Mouse (Mus musculus) embryo, embryonic 11.5 days (tissue): ENCODE results near the gene Aox2.

Source experiments
- DNase-seq: peaks from one replicate; pipeline ENCODE4 v3.0.0-alpha.2; 2012; ENCODE audit warnings: low read depth, low spot score

The Aox2 gene

DNA sequence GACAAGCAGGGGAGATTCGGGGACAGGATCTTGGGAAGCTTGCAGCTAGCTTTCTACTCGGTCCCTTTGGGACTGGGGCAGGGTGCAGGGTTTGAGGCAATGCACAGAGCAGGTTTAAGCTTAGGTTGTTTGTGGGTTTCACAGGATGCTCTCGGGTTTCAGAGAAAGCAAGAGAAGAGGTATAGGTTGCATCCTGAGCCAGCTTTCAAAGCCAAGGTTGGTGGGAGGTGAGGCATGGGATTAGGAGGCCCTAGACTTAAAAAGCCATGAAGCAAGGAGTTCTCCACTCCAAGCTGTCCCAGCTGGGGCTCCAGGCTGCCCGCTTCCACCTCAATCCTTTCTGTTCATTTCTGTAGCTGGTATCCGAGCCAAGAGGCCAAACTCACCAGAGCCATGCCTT is at the start of gene Aox2:
Aox2 (plus strand) TSS at position 301 of the 400 bp plus-strand sequence.
- no peak for DNase-seq

DNA sequence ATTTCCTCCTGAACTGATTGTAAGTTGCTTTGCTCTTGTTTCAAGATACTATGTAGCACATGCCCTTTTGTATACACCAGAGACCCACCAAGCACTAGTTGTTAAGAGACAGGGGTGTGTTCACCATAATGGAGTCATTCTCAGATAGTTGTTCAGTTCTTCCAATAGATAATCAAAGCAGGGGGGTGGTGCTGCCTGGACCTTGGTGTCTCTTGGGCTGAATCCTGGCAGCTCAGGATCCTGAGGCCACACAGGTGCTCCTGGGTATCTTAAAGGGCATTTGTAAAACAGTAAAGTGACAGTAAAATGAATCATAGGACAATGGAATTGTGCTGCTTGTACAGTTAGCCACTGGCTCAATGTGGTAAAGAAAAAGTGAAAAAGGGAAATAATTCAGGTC is 49.2 kb upstream of the Aox2 start:
- DNase-seq: no peak

DNA sequence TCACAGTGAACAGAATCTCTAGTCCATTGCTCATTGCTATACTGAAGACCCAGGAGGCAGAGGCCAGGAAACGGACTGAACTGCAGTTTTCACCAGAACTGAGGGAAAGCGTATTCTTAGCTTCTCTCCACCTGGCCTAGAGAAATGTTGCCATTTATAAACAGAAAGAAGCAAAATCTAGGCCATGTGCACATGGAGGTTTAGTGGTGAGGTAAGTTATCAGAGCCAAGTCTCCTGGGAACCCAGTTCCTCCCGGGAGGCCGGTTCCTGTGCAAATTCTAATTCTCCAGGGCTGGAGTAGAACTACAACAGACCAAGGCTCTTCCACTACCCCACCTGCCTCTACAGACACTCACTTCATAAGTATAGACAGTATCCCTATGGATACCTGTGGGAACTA is 48.4 kb upstream of the Aox2 start:
- DNase-seq: no peak

DNA sequence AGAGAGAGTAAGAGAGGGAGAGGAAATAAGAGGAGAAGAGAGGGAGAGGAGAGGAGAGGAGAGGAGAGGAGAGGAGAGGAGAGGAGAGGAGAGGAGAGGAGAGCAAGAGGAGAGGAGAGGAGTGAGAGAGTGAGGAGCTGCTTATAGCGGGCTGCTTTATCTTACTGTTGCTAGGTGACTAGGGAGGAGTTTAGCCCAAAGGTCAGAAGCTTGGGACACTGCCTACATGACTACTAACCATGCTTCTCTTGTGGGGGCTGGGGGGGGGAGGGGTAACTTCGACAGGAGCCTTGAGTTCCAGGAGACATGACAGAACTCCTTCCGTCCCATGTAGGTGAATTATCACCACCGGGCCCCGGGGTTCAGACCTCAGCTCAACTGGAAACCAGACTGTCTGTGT is 47.6 kb upstream of the Aox2 start:
- DNase-seq: no peak

DNA sequence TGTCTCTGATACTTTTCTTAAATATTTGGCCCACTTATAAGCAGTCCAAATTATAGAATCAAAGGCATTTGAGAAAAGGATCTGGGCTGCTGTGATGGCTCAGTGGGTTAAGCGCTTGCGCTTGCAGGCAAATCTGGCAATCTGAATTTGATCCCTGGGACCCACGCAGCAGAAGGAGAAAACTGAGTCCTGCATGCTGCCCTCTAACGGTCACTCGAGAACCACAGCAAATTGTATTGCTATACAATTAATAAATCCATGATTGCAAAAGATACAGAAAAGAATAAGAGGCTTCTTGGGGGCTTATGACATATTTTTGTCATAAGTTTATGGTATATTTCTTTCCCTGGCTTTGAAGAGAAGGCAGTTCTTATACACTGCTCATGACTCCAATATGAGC is 42.7 kb upstream of the Aox2 start:
- DNase-seq: no peak

DNA sequence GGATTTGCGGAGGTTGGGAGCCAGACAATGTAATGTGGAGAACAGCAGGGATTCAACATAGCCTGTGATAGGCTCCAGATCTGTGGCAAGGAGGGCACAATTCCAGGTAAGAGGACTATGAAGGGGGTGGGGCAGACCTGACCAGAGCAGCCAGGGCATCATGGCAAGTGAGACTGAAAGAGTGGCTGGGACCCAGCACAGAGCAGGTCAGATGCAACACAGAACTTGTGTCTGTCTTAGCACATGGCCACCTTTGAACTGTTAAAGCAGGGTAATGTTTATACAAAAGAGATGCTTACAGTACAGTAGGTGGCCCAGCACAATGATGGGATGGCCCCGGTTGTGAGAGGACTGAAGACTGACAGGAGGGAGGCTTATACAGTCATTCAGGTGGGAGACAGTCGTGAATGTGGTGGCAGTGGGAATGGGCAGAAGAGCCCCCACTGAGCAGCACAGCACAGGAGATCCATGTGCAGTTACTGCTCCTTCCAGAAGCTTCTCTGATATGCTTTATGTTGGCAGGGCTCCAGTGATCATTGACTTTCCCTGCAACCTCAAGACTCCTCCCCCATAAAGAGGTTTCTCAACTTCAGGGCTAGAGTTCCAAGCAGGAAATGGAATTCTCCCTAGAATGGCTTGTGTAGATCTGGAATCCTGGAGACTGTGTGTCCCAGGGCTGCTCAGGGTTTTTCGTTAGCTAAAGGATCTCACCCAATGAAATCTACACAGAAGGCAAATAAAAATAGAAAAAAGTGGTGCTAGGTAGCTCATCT is 40.4 kb upstream of the Aox2 start:
- DNase-seq: no peak

DNA sequence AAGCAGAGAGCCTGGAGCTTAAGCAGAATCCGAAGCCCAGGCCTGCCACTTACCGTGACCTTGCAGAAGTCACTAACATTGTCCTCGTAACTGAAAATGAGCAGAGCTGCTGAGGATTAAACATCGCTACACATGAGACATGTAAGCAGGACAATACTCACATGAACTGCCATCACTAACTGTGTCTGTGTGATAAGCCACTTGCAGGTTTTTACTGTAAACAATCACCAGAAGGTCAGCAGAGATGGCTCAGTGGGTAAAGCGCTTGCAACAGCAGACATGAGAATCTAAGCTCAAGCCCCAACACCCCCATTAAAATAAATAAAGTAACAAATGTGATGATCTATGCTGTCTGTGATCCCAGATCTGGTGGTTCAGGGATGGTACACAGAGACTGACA is 39.7 kb upstream of the Aox2 start:
- DNase-seq: no peak

DNA sequence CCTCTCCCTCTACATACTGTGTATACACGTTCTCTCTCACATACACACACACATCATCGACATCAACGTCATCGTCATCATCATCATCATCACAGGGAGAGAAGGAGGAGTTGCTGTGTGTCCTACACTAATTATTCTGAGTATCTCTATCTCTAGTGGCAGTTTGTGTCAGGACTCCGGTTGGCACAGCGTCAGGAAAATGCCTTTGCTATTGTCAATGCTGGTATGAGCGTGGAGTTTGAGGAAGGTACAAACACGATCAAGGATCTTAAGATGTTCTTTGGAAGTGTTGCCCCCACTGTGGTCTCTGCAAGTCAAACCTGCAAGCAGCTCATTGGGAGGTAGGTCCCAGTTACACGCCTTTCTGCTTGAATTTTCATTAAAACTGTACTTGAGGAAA is 39.2 kb upstream of the Aox2 start:
- no peak for DNase-seq

DNA sequence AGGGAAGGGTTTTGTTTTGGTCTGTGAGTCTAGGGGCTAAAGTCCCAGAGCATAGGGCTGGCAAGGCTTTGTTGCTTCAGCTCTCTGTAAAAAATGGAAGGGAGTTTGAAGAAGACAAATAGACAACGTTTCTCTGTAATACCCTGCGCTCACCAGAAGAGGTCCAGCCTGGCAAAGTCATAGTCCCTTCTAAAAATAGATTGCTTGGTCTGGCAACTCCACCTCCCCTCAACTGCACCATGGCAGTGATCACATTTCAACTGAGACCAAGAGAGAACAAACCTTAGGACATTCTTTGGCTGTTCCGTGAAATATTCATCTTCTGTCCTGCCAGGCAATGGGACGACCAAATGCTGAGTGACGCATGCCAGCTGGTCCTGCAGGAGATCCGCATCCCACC is 37.8 kb upstream of the Aox2 start:
- no peak for DNase-seq

DNA sequence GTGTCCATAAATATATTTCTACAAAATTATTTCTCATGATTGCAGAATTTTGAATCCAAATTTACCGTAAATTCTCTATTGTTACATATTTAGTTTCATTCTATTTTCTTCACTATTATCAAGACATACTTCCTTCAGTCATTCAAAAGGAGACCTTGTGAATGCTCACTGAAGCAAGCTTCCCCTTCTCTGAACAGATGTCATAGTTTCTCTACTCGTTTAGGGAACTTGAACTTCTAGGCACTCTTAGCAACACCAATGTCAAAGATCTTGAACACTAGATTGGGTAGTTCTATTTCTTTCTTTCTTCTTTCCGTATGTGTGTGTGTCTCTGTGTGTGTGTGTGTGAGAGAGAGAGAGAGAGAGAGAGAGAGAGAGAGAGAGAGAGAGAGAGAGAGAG is 33.6 kb upstream of the Aox2 start:
- DNase-seq: no peak

DNA sequence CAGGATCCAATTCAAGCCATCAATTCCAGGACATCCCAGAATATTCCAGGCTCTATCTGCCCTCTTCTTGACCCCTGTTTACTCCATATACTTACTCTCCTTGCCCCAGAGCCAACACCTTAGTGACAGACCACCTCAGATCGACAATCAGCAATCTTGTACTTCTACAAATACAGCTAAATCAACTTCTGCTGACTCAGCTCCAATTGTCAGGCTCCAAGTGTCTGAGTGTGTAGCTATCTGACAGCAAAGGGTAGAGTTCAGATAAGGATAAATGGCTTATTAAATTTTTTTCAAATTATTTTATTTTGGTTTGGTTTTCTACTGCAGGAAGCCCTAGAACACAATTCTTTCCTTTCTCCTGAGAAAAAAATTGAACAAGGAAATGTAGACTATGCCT is 29.6 kb upstream of the Aox2 start:
- no peak for DNase-seq

DNA sequence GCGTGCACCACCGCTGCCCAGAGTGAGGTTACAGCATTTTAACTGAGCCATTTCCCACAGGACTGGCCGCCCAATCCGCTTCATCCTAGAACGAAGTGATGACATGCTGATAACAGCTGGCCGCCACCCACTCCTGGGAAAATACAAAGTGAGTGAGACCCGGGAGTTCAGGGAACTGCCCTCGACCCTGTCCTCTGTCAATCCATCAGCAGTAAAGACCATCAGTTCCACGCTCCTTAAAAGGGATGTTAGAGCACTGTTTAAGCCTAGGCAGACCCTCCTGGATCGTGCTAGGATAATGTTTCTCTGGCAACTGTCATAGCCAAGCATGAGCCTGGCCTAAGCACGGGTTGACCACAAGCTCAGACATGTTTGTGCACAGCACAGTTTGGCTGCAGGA is 24.7 kb upstream of the Aox2 start:
- DNase-seq: no peak

DNA sequence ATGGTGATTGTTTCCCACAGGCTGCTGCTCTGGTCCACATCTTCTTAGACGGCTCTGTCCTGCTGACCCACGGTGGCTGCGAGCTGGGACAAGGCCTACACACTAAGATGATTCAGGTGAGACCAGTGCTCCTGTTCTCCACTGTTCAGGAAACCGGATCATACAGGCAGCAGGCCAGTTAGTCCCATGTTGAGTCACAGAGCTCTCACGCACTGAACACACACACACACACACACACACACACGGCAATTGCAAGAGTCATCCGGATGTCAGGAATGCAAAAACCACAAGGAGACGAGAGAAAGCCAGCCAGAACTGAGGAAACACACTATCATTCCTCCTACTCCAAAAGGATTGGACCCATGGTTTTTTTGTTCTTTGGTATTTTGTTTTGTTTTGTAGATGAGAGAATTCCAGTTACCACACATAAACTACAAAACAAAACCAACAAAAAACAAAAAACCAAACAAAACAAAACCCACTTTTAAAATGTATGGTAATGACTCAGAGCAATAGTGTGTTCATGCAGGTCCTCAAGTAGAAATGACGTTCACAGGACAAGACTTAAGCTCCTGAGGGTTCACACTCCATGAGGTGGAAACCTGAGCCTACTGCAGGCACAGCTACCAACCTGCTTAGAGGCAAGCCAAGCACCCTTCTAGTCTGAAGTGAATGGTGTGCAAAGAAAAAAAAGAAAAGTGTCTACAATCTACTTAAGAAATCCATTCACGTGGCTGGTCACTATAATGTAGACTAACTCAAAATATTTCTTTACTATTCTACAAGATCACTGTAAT is 20.7 kb upstream of the Aox2 start:
- DNase-seq: no peak

DNA sequence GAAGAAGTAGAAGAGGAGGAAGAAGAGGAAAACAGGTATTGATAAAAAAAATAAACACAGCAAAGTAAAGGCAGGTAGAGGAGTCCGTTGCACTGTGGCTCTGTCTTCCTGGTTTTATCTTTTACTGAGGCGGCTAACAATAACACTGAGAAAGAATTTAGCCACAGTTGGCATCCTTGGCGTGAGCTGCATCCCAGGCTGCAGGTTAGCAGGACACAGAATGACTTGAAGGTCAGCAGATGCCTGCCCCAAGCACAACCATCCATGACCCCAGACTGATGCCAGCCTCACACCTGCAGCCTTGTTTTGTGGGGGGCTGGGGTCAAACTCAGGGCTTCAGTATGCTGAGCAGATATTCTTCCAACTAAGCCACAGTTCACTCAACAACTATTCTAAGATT is 17.8 kb upstream of the Aox2 start:
- no peak for DNase-seq

DNA sequence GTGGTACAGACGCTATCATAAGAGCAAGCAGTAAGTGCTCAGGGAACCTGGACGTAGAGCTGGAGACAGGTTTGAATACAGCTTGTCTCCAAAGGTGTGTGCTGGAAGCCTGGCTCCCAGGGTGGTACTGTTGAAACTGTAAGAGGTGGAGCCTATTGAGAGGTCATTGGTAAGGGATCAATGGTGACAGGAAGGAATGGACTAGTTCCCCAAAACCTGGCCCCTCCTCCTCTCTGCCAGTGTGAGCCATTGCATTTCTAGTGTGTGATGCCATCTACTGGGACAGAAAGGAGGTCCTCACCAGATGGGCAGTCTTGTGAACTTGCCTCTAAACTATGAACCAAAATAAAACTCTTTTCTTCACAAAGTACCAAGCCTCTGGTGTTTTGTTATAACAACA is 9.9 kb upstream of the Aox2 start:
- DNase-seq: no peak

DNA sequence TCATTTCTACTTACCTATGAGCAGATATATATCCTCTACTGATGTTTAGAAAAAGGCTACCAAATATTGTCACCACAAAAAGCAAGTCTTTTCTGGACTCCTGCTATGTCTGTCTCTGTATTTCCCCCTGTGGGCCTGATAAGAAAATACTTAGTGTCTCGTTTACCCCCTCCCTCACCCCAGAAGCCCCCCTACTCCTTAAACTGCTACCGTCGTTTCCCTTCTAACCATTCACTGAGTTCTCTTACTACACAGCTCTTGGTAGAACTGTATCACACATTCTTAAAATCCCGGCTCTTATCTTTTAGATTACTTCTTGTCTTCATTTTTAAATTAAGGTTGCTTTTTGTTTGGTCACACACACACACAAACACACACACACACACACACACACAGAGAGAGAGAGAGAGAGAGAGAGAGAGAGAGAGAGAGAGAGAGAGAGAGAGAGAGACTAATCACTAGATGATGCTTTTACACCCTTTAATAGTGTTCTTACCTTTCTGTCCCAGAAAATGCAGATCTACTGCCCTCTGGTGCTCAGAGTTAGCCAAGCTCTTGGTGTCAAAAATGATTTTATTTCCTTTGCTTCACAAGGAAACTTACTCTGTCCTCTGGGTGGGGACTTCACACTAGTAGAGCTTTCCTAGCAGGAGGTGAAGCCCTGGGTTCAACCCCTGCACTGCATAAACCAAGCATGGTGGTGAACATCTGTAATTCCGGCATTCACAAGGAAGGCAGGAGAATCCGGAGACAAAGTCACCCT is 7.1 kb upstream of the Aox2 start:
- DNase-seq: peak; percentile 48

DNA sequence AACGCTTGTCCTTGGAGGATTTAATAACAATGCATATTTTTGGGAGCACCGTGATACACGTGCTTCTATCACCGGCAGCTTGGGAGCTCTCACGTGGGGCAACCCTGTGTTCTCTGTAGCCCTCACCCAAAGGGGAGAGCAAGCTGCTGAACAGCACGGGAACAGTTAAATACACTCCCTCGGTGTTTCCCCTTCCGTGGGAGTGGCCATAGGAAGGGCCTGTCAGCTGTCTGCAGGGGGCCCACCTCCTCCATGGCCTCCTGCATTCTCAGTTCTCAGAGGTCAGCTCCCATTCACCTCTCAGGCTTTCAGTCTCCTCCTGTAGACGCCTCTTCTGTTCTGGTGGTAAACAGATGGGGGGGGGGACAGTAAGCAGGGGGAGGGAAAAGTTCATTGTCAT is 2.2 kb upstream of the Aox2 start:
- DNase-seq: no peak

DNA sequence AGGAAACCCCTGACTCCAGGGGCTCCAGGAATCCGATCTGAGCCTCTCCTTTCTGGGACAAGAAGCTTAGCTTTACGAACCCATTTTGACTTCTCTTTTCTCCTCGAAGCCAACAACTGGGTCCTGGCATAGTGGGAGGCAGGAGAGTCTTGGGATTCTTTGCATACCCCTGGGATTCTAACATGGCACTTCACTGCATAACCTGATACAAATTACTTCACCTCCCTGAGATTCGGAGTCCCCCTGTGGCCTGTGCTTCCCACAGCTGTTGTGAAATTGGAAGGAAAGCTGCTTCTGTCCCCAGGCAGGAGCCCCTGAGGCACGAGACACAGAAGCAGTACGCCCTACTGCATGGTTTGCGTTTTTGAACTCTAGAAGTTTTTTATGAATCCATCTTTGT is 387 bp downstream of the Aox2 start:
- DNase-seq: no peak

DNA sequence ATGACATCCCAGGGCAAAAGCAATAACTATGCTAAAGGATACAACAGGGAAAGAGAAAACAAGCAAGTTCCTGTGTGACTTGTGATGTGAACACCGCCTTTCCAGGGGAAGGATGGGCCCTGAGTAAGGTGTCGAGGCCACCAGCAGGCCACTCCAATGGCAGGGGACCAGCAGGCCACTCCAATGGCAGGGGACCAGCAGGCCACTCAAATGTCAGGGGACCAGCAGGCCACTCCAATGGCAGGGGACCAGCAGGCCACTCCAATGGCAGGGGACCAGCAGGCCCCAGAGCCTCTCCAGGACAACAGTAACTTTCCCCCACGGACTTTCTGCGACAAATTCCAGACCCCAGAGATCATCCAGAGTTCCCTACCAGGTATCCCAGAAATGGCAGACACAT is 2.3 kb downstream of the Aox2 start:
- DNase-seq: no peak

DNA sequence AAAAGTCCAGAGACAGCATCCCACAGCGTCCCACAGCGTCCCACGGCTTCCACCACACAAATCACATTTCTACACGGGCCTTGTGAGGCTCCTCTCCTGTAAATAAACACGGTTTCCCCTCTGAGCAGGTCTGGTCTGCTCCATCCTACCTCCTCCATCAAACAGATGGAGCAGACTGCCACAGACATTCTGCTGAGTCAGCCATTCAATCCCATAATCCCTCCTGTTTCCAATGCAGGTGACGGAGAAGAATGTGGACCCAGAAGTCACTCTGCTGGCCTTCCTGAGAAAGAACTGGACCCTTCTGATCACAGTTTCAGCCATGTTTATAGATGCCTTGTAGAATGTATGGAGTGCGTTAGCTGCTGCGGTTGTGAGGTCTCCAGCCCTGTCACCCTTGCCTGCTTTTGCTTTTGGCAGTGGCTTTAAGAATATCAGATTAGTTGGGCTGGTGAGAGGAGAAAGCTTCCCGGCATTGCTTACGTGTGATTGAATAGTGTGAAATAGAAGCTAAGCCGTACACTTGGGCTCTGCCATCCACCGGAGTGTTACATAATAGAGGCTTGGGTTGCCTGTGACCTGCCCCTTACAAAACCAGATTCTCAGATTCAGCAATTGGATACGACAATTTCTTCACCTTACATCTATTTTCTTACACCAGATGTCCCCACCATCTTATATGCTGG is 3.0 kb downstream of the Aox2 start:
- no peak for DNase-seq

DNA sequence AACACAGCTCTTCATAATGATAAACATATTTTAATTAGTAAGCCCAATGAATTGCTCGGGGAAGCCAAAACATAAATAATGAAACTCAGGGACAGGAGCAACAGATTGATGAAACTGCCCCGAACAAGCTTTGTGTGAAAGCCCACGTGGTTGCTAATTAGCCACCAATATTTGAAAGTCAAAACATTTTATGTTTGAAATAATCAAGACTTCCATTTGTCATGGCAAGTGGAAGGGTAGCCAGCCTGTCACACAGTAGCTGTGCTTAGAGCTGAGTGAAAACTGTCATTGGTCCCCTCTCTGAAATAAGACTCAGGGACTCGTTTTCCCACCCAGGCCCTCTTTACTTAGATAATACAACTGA is 3.5 kb downstream of the Aox2 start:
- no peak for DNase-seq

DNA sequence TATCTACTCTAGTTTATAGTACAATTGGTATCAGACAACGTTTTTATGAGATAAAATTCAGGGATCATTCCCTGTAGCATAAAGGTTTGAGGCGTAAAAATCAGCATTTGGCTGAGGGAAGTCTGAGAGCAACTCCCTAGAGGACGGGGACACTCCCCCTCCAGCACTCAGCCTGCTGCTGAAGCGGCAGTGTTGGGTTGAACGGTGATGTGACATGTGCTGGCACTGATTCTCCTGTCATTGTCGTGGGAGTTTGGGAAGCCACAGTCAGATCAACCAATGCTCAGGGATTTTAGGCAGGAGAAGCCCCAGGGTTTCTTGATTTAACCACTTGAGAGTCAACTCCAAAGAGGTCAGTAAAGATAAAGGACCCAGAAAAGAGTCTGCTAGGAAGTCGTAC is 6.4 kb downstream of the Aox2 start:
- no peak for DNase-seq
